Mouse (Mus musculus) splenic B cell, adult 2 months (primary cell): Measurements from ENCODE around the gene Ubap2.

ENCODE experiments used
- DNase-seq: peaks from one replicate; pipeline ENCODE4 v3.0.0-alpha.2; 2011; ENCODE audit warnings: low read depth, low spot score
- H3K27me3 ChIP-seq: 2 replicates; pipeline ENCODE4 v1.6.1; 2012; ENCODE audit warnings: mild to moderate bottlenecking, low read length, moderate library complexity, mixed read lengths; ENCODE audit not compliant: control insufficient read depth, poor library complexity, insufficient read depth, severe bottlenecking
- H3K36me3 ChIP-seq: 2 replicates; pipeline ENCODE4 v1.6.1; 2012; ENCODE audit warnings: mild to moderate bottlenecking, low read length, moderate library complexity, mixed read lengths; ENCODE audit not compliant: control insufficient read depth, poor library complexity, insufficient read depth, severe bottlenecking

Ubap2 gene

GRCm38 (mm10) chr4:41274980-41275850 lies at the start of gene Ubap2:
Gene Ubap2 (minus strand): TSS chr4:41275144.
- no peaks in the 10 kb centered on the region for H3K36me3 ChIP-seq
- no peaks in the 10 kb centered on the region for H3K27me3 ChIP-seq
- peak; percentile 98 for DNase-seq

- Histone ChIP-seq H3K27me3 (no peaks in the 10 kb centered on the region), H3K36me3 (no peaks in the 10 kb centered on the region)
- DNase-seq, result no peak
Measured at GRCm38 (mm10) chr4:41320971-41321370, 46.0 kb upstream of the Ubap2 start.

- no peak for DNase-seq
- H3K36me3 ChIP-seq, result no peaks in the 10 kb centered on the region
- H3K27me3 ChIP-seq, result no peaks in the 10 kb centered on the region
Measured at GRCm38 (mm10) chr4:41318267-41318666, 43.3 kb upstream of the Ubap2 start.

GRCm38 (mm10) chr4:41315173-41315572 lies 40.2 kb upstream of the Ubap2 start:
- DNase-seq, result no peak
- no peaks in the 10 kb centered on the region for H3K27me3 ChIP-seq

GRCm38 (mm10) chr4:41314141-41315129 lies 39.5 kb upstream of the Ubap2 start, which contains the start of gene Dcaf12:
Gene Dcaf12 (minus strand): TSS chr4:41314889.
- DNase-seq, result peak; percentile 94

More at GRCm38 (mm10) chr4:41315173-41315572, 40.2 kb upstream of the Ubap2 start:
- H3K36me3 ChIP-seq, result peaks cover 1% of the 10 kb centered on the region

GRCm38 (mm10) chr4:41313722-41314121 lies 38.8 kb upstream of the Ubap2 start:
- no peak for DNase-seq
- no peaks in the 10 kb centered on the region for H3K27me3 ChIP-seq
- peaks cover 4% of the 10 kb centered on the region for H3K36me3 ChIP-seq

More at GRCm38 (mm10) chr4:41314141-41315129, 39.5 kb upstream of the Ubap2 start, which contains the start of gene Dcaf12:
- Histone ChIP-seq H3K36me3 (peaks cover 4% of the 10 kb centered on the region), H3K27me3 (no peaks in the 10 kb centered on the region)

- DNase-seq, result peak; percentile 90
- Histone ChIP-seq H3K36me3 (peaks cover 5% of the 10 kb centered on the region), H3K27me3 (no peaks in the 10 kb centered on the region)
Measured at GRCm38 (mm10) chr4:41310567-41311563, 35.9 kb upstream of the Ubap2 start.

GRCm38 (mm10) chr4:41307406-41307805 lies 32.5 kb upstream of the Ubap2 start:
- peak; percentile 65 for DNase-seq
- Histone ChIP-seq H3K27me3 (no peaks in the 10 kb centered on the region), H3K36me3 (peaks cover 4% of the 10 kb centered on the region)

GRCm38 (mm10) chr4:41304302-41304701 lies 29.4 kb upstream of the Ubap2 start:
- Histone ChIP-seq H3K36me3 (peaks cover 13% of the 10 kb centered on the region), H3K27me3 (no peaks in the 10 kb centered on the region)
- DNase-seq, result no peak

GRCm38 (mm10) chr4:41303671-41304070 lies 28.7 kb upstream of the Ubap2 start:
- Histone ChIP-seq H3K36me3 (peaks cover 13% of the 10 kb centered on the region), H3K27me3 (no peaks in the 10 kb centered on the region)
- DNase-seq, result no peak

GRCm38 (mm10) chr4:41298976-41299375 lies 24.0 kb upstream of the Ubap2 start:
- DNase-seq, result no peak
- H3K27me3 ChIP-seq, result no peaks in the 10 kb centered on the region
- H3K36me3 ChIP-seq, result peaks cover 13% of the 10 kb centered on the region

- Histone ChIP-seq H3K27me3 (no peaks in the 10 kb centered on the region), H3K36me3 (peaks cover 16% of the 10 kb centered on the region)
- no peak for DNase-seq
Measured at GRCm38 (mm10) chr4:41295960-41296359, 21.0 kb upstream of the Ubap2 start.

GRCm38 (mm10) chr4:41295507-41295906 lies 20.6 kb upstream of the Ubap2 start:
- no peaks in the 10 kb centered on the region for H3K27me3 ChIP-seq
- H3K36me3 ChIP-seq, result peaks cover 12% of the 10 kb centered on the region
- DNase-seq, result no peak

- Histone ChIP-seq H3K27me3 (no peaks in the 10 kb centered on the region), H3K36me3 (peaks cover 9% of the 10 kb centered on the region)
- DNase-seq, result no peak
Measured at GRCm38 (mm10) chr4:41293907-41294306, 19.0 kb upstream of the Ubap2 start.
